Mouse (Mus musculus) myocyte (in vitro differentiated cells): ENCODE measurements around the gene Rrp7a.

Experiments
- E2F4 ChIP-seq: IDR thresholded peaks from one replicate; pipeline ENCODE4 v1.6.1; 2011; ENCODE audit warnings: mild to moderate bottlenecking, control low read depth, moderate library complexity; ENCODE audit not compliant: insufficient read depth
- MAX ChIP-seq: IDR thresholded peaks from one replicate; pipeline ENCODE4 v1.6.1; 2011; ENCODE audit warnings: low read depth, mild to moderate bottlenecking, control low read depth
- POLR2A ChIP-seq: IDR thresholded peaks from one replicate; pipeline ENCODE4 v1.6.1; 2011; ENCODE audit warnings: low read depth, mild to moderate bottlenecking, control low read depth, moderate library complexity; ENCODE audit not compliant: insufficient read length
- USF1 ChIP-seq: IDR thresholded peaks from one replicate; pipeline ENCODE4 v1.6.1; 2011; ENCODE audit warnings: low read depth, mild to moderate bottlenecking, control low read depth, moderate library complexity

DNA sequence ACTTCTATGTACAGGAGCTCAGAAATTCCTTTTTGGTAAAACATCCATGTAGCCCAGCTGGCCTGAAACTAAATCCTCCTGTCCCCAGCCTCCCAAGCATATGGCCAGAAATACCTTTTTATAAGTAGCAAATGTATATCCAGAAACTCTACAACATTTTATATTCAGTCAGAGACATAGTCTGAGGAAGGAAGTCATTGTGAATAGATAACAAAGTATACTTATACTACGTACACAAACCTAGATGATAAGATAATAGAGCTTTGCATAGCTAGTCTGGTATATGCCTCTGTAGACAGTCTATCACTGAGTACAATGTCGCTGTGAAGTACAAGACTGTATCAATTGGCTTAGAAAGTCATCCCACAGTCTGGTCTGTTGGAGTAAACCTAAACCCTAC, 13.1 kb upstream of the Rrp7a start:
- TF ChIP-seq POLR2A, result no peak
- TF ChIP-seq USF1, result no peak
- no peak for TF ChIP-seq MAX
- TF ChIP-seq E2F4, result no peak
